In genomic region chr5:118763353-118763752, GRCm38 (mm10) we compare ENCODE assay signal across 8 mouse cellular contexts.
DNase-seq lines count a peak whose midpoint lies in the region; TF ChIP-seq lines count a peak whose summit lies in the region.
"Had no signal": no experiment of that assay in that cellular context is flagged by ENCODE, and none has a peak within 500 bp of the region (broad histone marks: within the 10 kb centered on the region; RNA-seq: fewer than 3 reads in every experiment).

No protein-coding gene starts in this region.

- DNase-seq in kidney, adult 18-20 months, result peak; percentile 36
- DNase-seq in kidney, adult 8-10 months, result no peak
- DNase-seq in A20 (ENCODE audit: low read depth, low spot score) (peak; percentile 53), MN1 (ENCODE audit: low spot score) (no peak)
- peak; percentile 62 for DNase-seq in limb, embryonic 10.5 days (ENCODE audit: low spot score)
- DNase-seq in ovary, postnatal 14 days (ENCODE audit: low spot score), result no peak

- H3K4me1 ChIP-seq in E14TG2a.4 (replicated peaks; ENCODE audit: low read depth, low read length), result peaks cover 53% of the 10 kb centered on the region
- H3K4me1 ChIP-seq in limb, embryonic 10.5 days, result peaks cover 19% of the 10 kb centered on the region
- H3K4me1 ChIP-seq: embryonic facial prominence, embryonic 15.5 days had no signal

- peak; percentile 40 for TF ChIP-seq CTCF in E14TG2a.4 (conservative IDR thresholded peaks at IDR 0.05; ENCODE audit: low read length)

- H3K27me3 ChIP-seq in E14TG2a.4 (ENCODE audit: insufficient read depth, low read length), result no peaks in the 10 kb centered on the region
- no peaks in the 10 kb centered on the region for H3K27me3 ChIP-seq in limb, embryonic 10.5 days (ENCODE audit: low read depth, poor library complexity, severe bottlenecking)
- H3K27me3 ChIP-seq: embryonic facial prominence, embryonic 15.5 days had no signal

- WGBS in limb, embryonic 10.5 days, result 64% methylated on average over 5 of the region's 5 CpGs

- H3K9me3 ChIP-seq in E14TG2a.4 (ENCODE audit: low read length), result no peaks in the 10 kb centered on the region
- no peaks in the 10 kb centered on the region for H3K9me3 ChIP-seq in limb, embryonic 10.5 days (replicated peaks)
- H3K9me3 ChIP-seq: embryonic facial prominence, embryonic 15.5 days had no signal

- H3K36me3 ChIP-seq in E14TG2a.4 (ENCODE audit: insufficient read depth, low read length), result peaks cover 61% of the 10 kb centered on the region
- peaks cover 67% of the 10 kb centered on the region for H3K36me3 ChIP-seq in limb, embryonic 10.5 days

- H3K27ac ChIP-seq in limb, embryonic 10.5 days, result no peak overlapping the region
- H3K27ac ChIP-seq: embryonic facial prominence, embryonic 15.5 days had no signal

- no peak overlapping the region for H3K4me3 ChIP-seq in E14TG2a.4 (replicated peaks; ENCODE audit: low read length)
- no peak overlapping the region for H3K4me3 ChIP-seq in limb, embryonic 10.5 days
- H3K4me3 ChIP-seq: embryonic facial prominence, embryonic 15.5 days had no signal

Comparison
In these comparisons a context has a peak if more than half of its experiments do, and no peak if none do; other contexts are left out.
1. DNase-seq: peak in kidney, adult 18-20 months (single experiment), A20 (single experiment) and limb, embryonic 10.5 days (single experiment); none in kidney, adult 8-10 months (0 of 2), MN1 (single experiment) and ovary, postnatal 14 days (single experiment).